Mouse (Mus musculus) forebrain, embryonic 11.5 days (tissue): ENCODE results near the gene Gm21985. TPM values are rescaled to one million over a fixed set of nuclear protein-coding genes. Genes with fewer than 3 reads are reported as not detected.

Experiments used
- ATAC-seq: fragments of 200-750 bp; cut with Nextera tagmentation; replicated peaks from 2 replicates; pipeline ENCODE4 v1.8.0; 2017; ENCODE audit warnings: moderate TSS enrichment; ENCODE audit not compliant: low FRiP score
- DNase-seq: peaks from one replicate; pipeline ENCODE4 v3.0.0-alpha.2; 2017; ENCODE audit warnings: low spot score
- H3K27ac ChIP-seq: fragments of 300-500 bp; sonication (generic); 2 replicates; pipeline ENCODE4 v1.5.1; 2014; ENCODE audit warnings: low read depth, low read length
- H3K27me3 ChIP-seq: fragments of 300-500 bp; sonication (generic); 2 replicates; pipeline ENCODE4 v1.6.1; 2014; ENCODE audit warnings: mild to moderate bottlenecking, low read length, mixed read lengths; ENCODE audit not compliant: control insufficient read depth, insufficient read depth
- H3K36me3 ChIP-seq: fragments of 300-500 bp; sonication (generic); 2 replicates; pipeline ENCODE4 v1.6.1; 2014; ENCODE audit warnings: mild to moderate bottlenecking, low read length, moderate library complexity, mixed read lengths; ENCODE audit not compliant: control insufficient read depth, insufficient read depth
- H3K4me1 ChIP-seq: fragments of 300-500 bp; sonication (generic); replicated peaks from 2 replicates; pipeline ENCODE4 v1.6.1; 2014; ENCODE audit warnings: low read length, mixed read lengths; ENCODE audit not compliant: control insufficient read depth, insufficient read depth
- H3K4me2 ChIP-seq: fragments of 300-500 bp; sonication (generic); 2 replicates; pipeline ENCODE4 v1.6.1; 2014; ENCODE audit warnings: low read depth, mild to moderate bottlenecking, low read length, moderate library complexity, mixed read lengths; ENCODE audit not compliant: severe bottlenecking
- H3K4me3 ChIP-seq: fragments of 300-500 bp; sonication (generic); 2 replicates; pipeline ENCODE4 v1.5.1; 2014; ENCODE audit warnings: low read depth, low read length
- H3K9ac ChIP-seq: fragments of 300-500 bp; sonication (generic); 2 replicates; pipeline ENCODE4 v1.6.1; 2014; ENCODE audit warnings: low read length
- H3K9me3 ChIP-seq: fragments of 300-500 bp; sonication (generic); 2 replicates; pipeline ENCODE4 v1.6.1; 2016; ENCODE audit warnings: low read length, mixed read lengths; ENCODE audit not compliant: control insufficient read depth
- WGBS: fragments of 180-500 bp; shearing (Covaris S2); extraction: QIAGEN DNeasy Blood & Tissue Kit; methylation state at CpG from one replicate; pipeline ENCODE4 v1.1.7; 2014; 5-methylcytosine and 5-hydroxymethylcytosine counted together
- polyA plus RNA-seq: library from polyadenylated mRNA; unstranded; fragments of >200 nt; fragmentation: Nextera tagmentation; extraction: Ambion mirVana; gene quantifications from 2 replicates; pipeline ENCODE4 v1.2.1, GENCODE M21; 2014

The Gm21985 gene
- polyA plus RNA-seq, 1 experiment from 2014 or later: 0.09 TPM

GRCm38 (mm10) chr2:112360781-112361169 is 94.7 kb downstream of the Gm21985 start:
- 88% methylated on average over 2 of the region's 2 CpGs for WGBS
- H3K4me1 ChIP-seq: no peaks in the 10 kb centered on the region
- no peaks in the 10 kb centered on the region for H3K27me3 ChIP-seq
- no peak for DNase-seq
- H3K36me3 ChIP-seq: peaks cover 2% of the 10 kb centered on the region; the same call in 1 of the 2 replicates
- H3K27ac ChIP-seq: no peak overlapping the region
- no peak overlapping the region for H3K9ac ChIP-seq
- H3K4me3 ChIP-seq: no peak overlapping the region
- ATAC-seq: no peak
- no peak overlapping the region for H3K4me2 ChIP-seq
- H3K9me3 ChIP-seq: no peaks in the 10 kb centered on the region

- Histone ChIP-seq H3K36me3 (no peaks in the 10 kb centered on the region; the same call in 1 of the 2 replicates), H3K9ac (peak overlapping the region; percentile 68), H3K4me1 (peaks cover 3% of the 10 kb centered on the region; the same call in 1 of the 2 replicates), H3K27me3 (no peaks in the 10 kb centered on the region), H3K4me3 (peak overlapping the region; percentile 85), H3K9me3 (no peaks in the 10 kb centered on the region), H3K4me2 (peak overlapping the region; percentile 75), H3K27ac (no peak overlapping the region)
- no peak for DNase-seq
- ATAC-seq: peak; percentile 22
- 23% methylated on average over 15 of the region's 15 CpGs for WGBS
These were observed 101.1 kb downstream of the Gm21985 start for GRCm38 (mm10) chr2:112367222-112367621.

- H3K9me3 ChIP-seq: no peaks in the 10 kb centered on the region
- H3K9ac ChIP-seq: peak within 1 kb of the TSS; percentile 68
- peak; percentile 90 for ATAC-seq
- H3K27me3 ChIP-seq: no peaks in the 10 kb centered on the region
- peak; percentile 93 for DNase-seq
- H3K4me2 ChIP-seq: peak within 1 kb of the TSS; percentile 75
- WGBS: 2% methylated on average over 46 of the region's 46 CpGs
- no peaks in the 10 kb centered on the region; the same call in 1 of the 2 replicates for H3K36me3 ChIP-seq
- H3K4me1 ChIP-seq: peaks cover 3% of the 10 kb centered on the region; the same call in 1 of the 2 replicates
- H3K4me3 ChIP-seq: peak within 1 kb of the TSS; percentile 85
- peak within 1 kb of the TSS; percentile 58 for H3K27ac ChIP-seq
These were observed 101.9 kb downstream of the Gm21985 start, which contains the start of gene Emc4 for GRCm38 (mm10) chr2:112367726-112368673. Gene Emc4 (minus strand): TSS chr2:112368027.

- Histone ChIP-seq H3K27ac (no peak overlapping the region), H3K9me3 (no peaks in the 10 kb centered on the region), H3K27me3 (no peaks in the 10 kb centered on the region), H3K9ac (no peak overlapping the region), H3K4me1 (peaks cover 3% of the 10 kb centered on the region; the same call in 1 of the 2 replicates), H3K36me3 (no peaks in the 10 kb centered on the region), H3K4me3 (no peak overlapping the region), H3K4me2 (no peak overlapping the region)
- 84% methylated on average over 5 of the region's 5 CpGs for WGBS
- no peak for DNase-seq
- no peak for ATAC-seq
These were observed 103.8 kb downstream of the Gm21985 start for GRCm38 (mm10) chr2:112369941-112370340.

- no peaks in the 10 kb centered on the region for H3K36me3 ChIP-seq
- no peak overlapping the region for H3K4me2 ChIP-seq
- no peaks in the 10 kb centered on the region for H3K9me3 ChIP-seq
- 66% methylated on average over 4 of the region's 4 CpGs for WGBS
- no peaks in the 10 kb centered on the region for H3K27me3 ChIP-seq
- ATAC-seq (no peak), DNase-seq (no peak)
- H3K9ac ChIP-seq: no peak overlapping the region
- H3K4me3 ChIP-seq: no peak overlapping the region
- H3K4me1 ChIP-seq: no peaks in the 10 kb centered on the region
- no peak overlapping the region for H3K27ac ChIP-seq
These were observed 107.0 kb downstream of the Gm21985 start for GRCm38 (mm10) chr2:112373141-112373540.

GRCm38 (mm10) chr2:112374610-112375009 is 108.5 kb downstream of the Gm21985 start:
- H3K36me3 ChIP-seq: no peaks in the 10 kb centered on the region
- H3K9ac ChIP-seq: no peak overlapping the region
- H3K4me3 ChIP-seq: no peak overlapping the region
- ATAC-seq: no peak
- H3K4me2 ChIP-seq: no peak overlapping the region
- no peak for DNase-seq
- no peaks in the 10 kb centered on the region for H3K4me1 ChIP-seq
- no peaks in the 10 kb centered on the region for H3K27me3 ChIP-seq
- no peak overlapping the region for H3K27ac ChIP-seq
- no peaks in the 10 kb centered on the region for H3K9me3 ChIP-seq
- 74% methylated on average over 5 of the region's 5 CpGs for WGBS

- WGBS: under 1% methylated on average over 72 of the region's 72 CpGs
- Histone ChIP-seq H3K9me3 (no peaks in the 10 kb centered on the region), H3K9ac (peak within 1 kb of the TSS; percentile 94), H3K4me1 (no peaks in the 10 kb centered on the region; the same call in 1 of the 2 replicates), H3K27me3 (no peaks in the 10 kb centered on the region), H3K4me3 (peak within 1 kb of the TSS; percentile 93), H3K4me2 (peak within 1 kb of the TSS; percentile 50), H3K36me3 (no peaks in the 10 kb centered on the region), H3K27ac (peak within 1 kb of the TSS; percentile 78)
- DNase-seq (peak; percentile 98), ATAC-seq (peak; percentile 100)
These were observed 113.1 kb downstream of the Gm21985 start, which contains the start of gene Katnbl1 for GRCm38 (mm10) chr2:112378973-112379898. Gene Katnbl1 (plus strand): TSS chr2:112379211.

- Histone ChIP-seq H3K4me3 (peak overlapping the region; percentile 93), H3K9me3 (no peaks in the 10 kb centered on the region), H3K27me3 (no peaks in the 10 kb centered on the region), H3K4me2 (peak overlapping the region; percentile 50), H3K36me3 (no peaks in the 10 kb centered on the region), H3K27ac (no peak overlapping the region), H3K9ac (peak overlapping the region; percentile 94), H3K4me1 (no peaks in the 10 kb centered on the region; the same call in 1 of the 2 replicates)
- DNase-seq (no peak), ATAC-seq (no peak)
- 56% methylated on average over 8 of the region's 8 CpGs for WGBS
These were observed 114.0 kb downstream of the Gm21985 start for GRCm38 (mm10) chr2:112380131-112380530.
